Mouse (Mus musculus) bone marrow macrophage, adult 2 months (primary cell): ENCODE measurements around the gene Olfr430. TPM values are rescaled to one million over a fixed set of nuclear protein-coding genes. Genes with fewer than 3 reads are reported as not detected.

ENCODE experiments used
- H3K27ac ChIP-seq: 2 replicates; pipeline ENCODE4 v1.5.1; 2012; ENCODE audit warnings: low read depth, low read length; ENCODE audit not compliant: insufficient read depth
- H3K4me1 ChIP-seq: 2 replicates; pipeline ENCODE4 v1.6.1; 2012; ENCODE audit warnings: low read length; ENCODE audit not compliant: control insufficient read depth, insufficient read depth
- H3K4me3 ChIP-seq: 2 replicates; pipeline ENCODE4 v1.5.1; 2012; ENCODE audit warnings: mild to moderate bottlenecking, low read length, moderate library complexity; ENCODE audit not compliant: insufficient read depth
- CTCF ChIP-seq: IDR thresholded peaks from 2 replicates; pipeline ENCODE4 v1.5.1; 2012; ENCODE audit warnings: low read depth, mild to moderate bottlenecking, low read length, moderate library complexity
- POLR2A ChIP-seq: IDR thresholded peaks from 2 replicates; pipeline ENCODE4 v1.6.1; 2012; ENCODE audit warnings: mild to moderate bottlenecking, low read depth, low read length, borderline replicate concordance
- polyA plus RNA-seq: library from polyadenylated mRNA; stranded (reverse); fragments of >200 nt; gene quantifications from 2 replicates; pipeline ENCODE4 v1.2.4, GENCODE M21; 2012; ENCODE audit not compliant: missing spikeins, insufficient read depth, insufficient read length

Gene Olfr430
- polyA plus RNA-seq, 1 experiment, result not detected

- no peak for TF ChIP-seq CTCF
- no peak for TF ChIP-seq POLR2A
- Histone ChIP-seq H3K27ac (no peak overlapping the region), H3K4me3 (no peak overlapping the region), H3K4me1 (peaks cover 17% of the 10 kb centered on the region)
These were observed 15.9 kb upstream of the Olfr430 start for GRCm38 (mm10) chr1:174050532-174050931.

DNA sequence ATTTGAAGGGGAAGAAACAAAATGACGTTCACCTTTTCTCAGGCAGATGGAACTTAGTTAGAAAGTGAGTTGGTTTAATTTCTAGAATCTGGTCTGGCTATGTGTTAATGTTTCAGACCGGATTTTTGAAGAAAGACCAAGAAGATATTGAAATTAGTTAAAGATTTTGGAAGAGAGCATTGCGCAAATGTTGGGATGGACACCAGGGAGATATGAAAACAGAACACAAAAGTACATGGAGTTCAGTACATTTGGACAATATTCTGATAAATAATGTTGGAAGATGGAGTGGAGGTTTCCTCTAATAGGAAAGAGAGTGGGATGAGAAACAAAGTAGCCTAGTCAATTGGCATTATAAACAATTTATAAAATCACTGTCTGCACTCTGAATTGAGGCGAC is 14.9 kb upstream of the Olfr430 start:
- H3K27ac ChIP-seq, result no peak overlapping the region
- no peak for TF ChIP-seq POLR2A
- no peak for TF ChIP-seq CTCF
- peaks cover 19% of the 10 kb centered on the region for H3K4me1 ChIP-seq
- no peak overlapping the region for H3K4me3 ChIP-seq

DNA sequence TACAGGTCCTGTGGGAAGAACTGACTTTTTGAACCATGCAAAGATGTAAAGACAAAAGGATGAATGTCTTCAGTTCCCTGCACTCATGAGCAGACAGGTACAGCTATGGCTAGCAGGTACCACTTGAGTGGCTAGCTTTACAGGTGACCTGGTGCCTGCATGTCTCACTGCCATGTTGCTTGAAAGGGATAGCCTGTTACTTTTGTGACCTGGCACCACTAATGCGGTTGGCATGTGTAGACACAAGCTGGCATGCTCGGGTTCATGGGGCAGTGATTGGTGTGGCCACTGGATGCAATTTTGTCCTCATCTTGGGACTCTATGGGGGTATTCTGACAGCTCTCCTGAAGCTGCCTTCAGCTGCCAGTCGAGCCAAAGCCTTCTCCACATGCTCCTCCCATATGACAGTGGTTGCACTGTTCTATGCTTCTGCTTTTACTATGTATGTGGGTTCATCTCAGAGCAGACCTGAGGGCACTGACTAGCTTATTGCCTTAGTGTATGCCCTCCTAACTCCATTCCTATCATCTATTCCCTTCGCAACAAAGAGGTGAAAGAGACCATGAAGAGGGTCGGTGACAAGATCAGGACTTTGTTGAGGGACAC is 14.4 kb upstream of the Olfr430 start:
- no peak overlapping the region for H3K4me3 ChIP-seq
- no peak overlapping the region for H3K27ac ChIP-seq
- TF ChIP-seq POLR2A (no peak), CTCF (no peak)
- H3K4me1 ChIP-seq, result peaks cover 19% of the 10 kb centered on the region

GRCm38 (mm10) chr1:174052981-174053380 is 13.4 kb upstream of the Olfr430 start:
- TF ChIP-seq CTCF, result no peak
- no peak for TF ChIP-seq POLR2A
- H3K4me1 ChIP-seq, result peaks cover 19% of the 10 kb centered on the region
- no peak overlapping the region for H3K27ac ChIP-seq

GRCm38 (mm10) chr1:174055248-174055647 is 11.2 kb upstream of the Olfr430 start:
- H3K4me3 ChIP-seq, result no peak overlapping the region
- TF ChIP-seq CTCF (no peak), POLR2A (no peak)
- H3K27ac ChIP-seq, result no peak overlapping the region
- peaks cover 14% of the 10 kb centered on the region for H3K4me1 ChIP-seq

More at GRCm38 (mm10) chr1:174052981-174053380, 13.4 kb upstream of the Olfr430 start:
- H3K4me3 ChIP-seq, result no peak overlapping the region

- Histone ChIP-seq H3K4me3 (no peak within 1 kb of the TSS), H3K4me1 (no peaks in the 10 kb centered on the region), H3K27ac (no peak within 1 kb of the TSS)
- TF ChIP-seq CTCF, result no peak
- TF ChIP-seq POLR2A, result no peak
These were observed 17.6 kb downstream of the Olfr430 start, which contains the start of gene Olfr429 for GRCm38 (mm10) chr1:174084031-174084430. Gene Olfr429, plus strand, starts transcription at chr1:174084331.

GRCm38 (mm10) chr1:174096591-174096990 is 30.2 kb downstream of the Olfr430 start, which contains the start of gene Olfr427:
Gene Olfr427, plus strand, starts transcription at chr1:174096891.
- H3K4me1 ChIP-seq, result no peaks in the 10 kb centered on the region
- no peak within 1 kb of the TSS for H3K4me3 ChIP-seq
- no peak within 1 kb of the TSS for H3K27ac ChIP-seq
- TF ChIP-seq CTCF, result no peak
- TF ChIP-seq POLR2A, result no peak

DNA sequence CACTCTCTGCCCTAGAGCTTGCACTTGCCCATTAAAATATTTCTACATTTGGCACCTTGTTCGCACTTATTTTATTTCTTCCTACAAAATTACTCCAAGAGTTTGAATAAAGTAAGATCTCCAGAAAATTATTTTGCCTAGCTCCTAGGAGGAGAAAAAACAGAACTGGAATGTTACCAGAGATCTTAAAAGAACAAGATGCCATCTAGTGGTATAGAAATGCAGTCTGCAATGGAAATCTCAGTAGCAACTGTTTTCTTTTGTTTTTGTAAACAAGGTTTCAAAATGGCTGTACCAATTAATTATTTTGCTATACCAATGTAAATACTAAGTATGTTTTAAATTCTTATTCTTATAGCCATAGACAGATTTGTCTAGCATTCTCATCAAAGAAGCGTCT is 37.3 kb downstream of the Olfr430 start:
- TF ChIP-seq POLR2A (no peak), CTCF (no peak)
- no peak overlapping the region for H3K27ac ChIP-seq
- no peaks in the 10 kb centered on the region for H3K4me1 ChIP-seq
- no peak overlapping the region for H3K4me3 ChIP-seq

- Histone ChIP-seq H3K4me3 (no peak within 1 kb of the TSS), H3K27ac (no peak within 1 kb of the TSS), H3K4me1 (no peaks in the 10 kb centered on the region)
- TF ChIP-seq POLR2A, result no peak
- no peak for TF ChIP-seq CTCF
These were observed 54.7 kb downstream of the Olfr430 start, which contains the start of gene Olfr231 for GRCm38 (mm10) chr1:174121062-174121461. Gene Olfr231, minus strand, starts transcription at chr1:174121162.

Other genes starting within 250 kb of the Olfr430 start
- gene Ifi211, start 153.6 kb upstream of the Olfr430 start, polyA plus RNA-seq, result 104 and 108 TPM in 2 replicates
- 395 and 406 TPM in 2 replicates for gene Mndal, start 124.1 kb upstream of the Olfr430 start, polyA plus RNA-seq
- gene Ifi203, start 123.9 kb upstream of the Olfr430 start, polyA plus RNA-seq, result 165 and 170 TPM in 2 replicates
- not detected in 2 replicates for gene Ifi202b, start 83.9 kb upstream of the Olfr430 start, polyA plus RNA-seq
- gene Ifi205, start 34.8 kb upstream of the Olfr430 start, polyA plus RNA-seq, result 7.4 and 9.0 TPM in 2 replicates
- 0.33 TPM in 1 of 2 replicates, not detected in the other for gene Olfr433, start 25.9 kb upstream of the Olfr430 start, polyA plus RNA-seq
- gene Olfr432, start 17.4 kb upstream of the Olfr430 start, polyA plus RNA-seq, result not detected in 2 replicates
- gene Olfr429, start 17.7 kb downstream of the Olfr430 start, polyA plus RNA-seq, result 0.61 TPM in 1 of 2 replicates, not detected in the other
- not detected in 2 replicates for gene Olfr427, start 30.3 kb downstream of the Olfr430 start, polyA plus RNA-seq
- not detected in 2 replicates for gene Olfr231, start 54.6 kb downstream of the Olfr430 start, polyA plus RNA-seq
- gene Olfr424, start 64.9 kb downstream of the Olfr430 start, polyA plus RNA-seq, result not detected in 2 replicates
- gene Olfr420, start 89.0 kb downstream of the Olfr430 start, polyA plus RNA-seq, result not detected in 2 replicates
- gene Spta1, start 106.2 kb downstream of the Olfr430 start, polyA plus RNA-seq, result 0.20 TPM in 1 of 2 replicates, not detected in the other
- gene Olfr419, start 185.5 kb downstream of the Olfr430 start, polyA plus RNA-seq, result not detected in 2 replicates